Mouse (Mus musculus) ES-E14 (cell line): ENCODE measurements around the gene March1. TPM values are rescaled to one million over a fixed set of nuclear protein-coding genes. Genes with fewer than 3 reads are reported as not detected.
"Not testable (repeated sequence)": the region's sequence is repeated elsewhere in the genome, so short reads cannot be mapped to it uniquely, and the experiment has no call there.

Experiments
- DNase-seq: peaks from one replicate; pipeline ENCODE4 v3.0.0-alpha.2; 2013; ENCODE audit warnings: low read depth, low spot score
- H3K27ac ChIP-seq: 2 replicates; pipeline ENCODE4 v1.5.1; 2012; ENCODE audit warnings: low read depth, mild to moderate bottlenecking, low read length, moderate library complexity, mixed read lengths; ENCODE audit not compliant: poor library complexity, insufficient read depth, severe bottlenecking
- H3K36me3 ChIP-seq: 2 replicates; pipeline ENCODE4 v1.6.1; 2012; ENCODE audit warnings: mild to moderate bottlenecking, low read length, moderate library complexity, mixed read lengths; ENCODE audit not compliant: control insufficient read depth, poor library complexity, insufficient read depth, severe bottlenecking
- H3K4me1 ChIP-seq, 2 experiments: fragments of 150-350 bp in 1 of 2; sonication (generic) in 1 of 2; 2 replicates each; pipeline ENCODE4 v1.6.1; 2012; ENCODE audit warnings: low read length in 2 of 2, mild to moderate bottlenecking in 1 of 2, mixed read lengths in 1 of 2; ENCODE audit not compliant: control insufficient read depth in 2 of 2, insufficient read depth in 2 of 2, poor library complexity in 1 of 2
- H3K4me3 ChIP-seq, 2 experiments: fragments of 150-350 bp in 1 of 2; sonication (generic) in 1 of 2; 2 replicates each; pipeline ENCODE4 v1.5.1; 2012; ENCODE audit warnings: low read length in 2 of 2, low read depth in 1 of 2, mild to moderate bottlenecking in 1 of 2, mixed read lengths in 1 of 2; ENCODE audit not compliant: insufficient read depth in 1 of 2, poor library complexity in 1 of 2, severe bottlenecking in 1 of 2
- H3K9ac ChIP-seq: 2 replicates; pipeline ENCODE4 v1.6.1; 2012; ENCODE audit warnings: low read depth, mild to moderate bottlenecking, low read length, mixed read lengths; ENCODE audit not compliant: poor library complexity, insufficient read depth, severe bottlenecking
- H3K9me3 ChIP-seq: fragments of 150-350 bp; sonication (generic); 2 replicates; pipeline ENCODE4 v1.6.1; 2012; ENCODE audit warnings: low read depth, mild to moderate bottlenecking, low read length; ENCODE audit not compliant: control insufficient read depth, insufficient read depth
- CHD2 ChIP-seq: IDR thresholded peaks from 2 replicates; pipeline ENCODE4 v1.6.1; 2014; ENCODE audit warnings: mild to moderate bottlenecking, low read depth, low read length, inconsistent platforms
- HCFC1 ChIP-seq: IDR thresholded peaks from 2 replicates; pipeline ENCODE4 v1.6.1; 2012; ENCODE audit warnings: low read length, inconsistent platforms, borderline replicate concordance; ENCODE audit not compliant: insufficient read depth
- MAFK ChIP-seq: IDR thresholded peaks from 2 replicates; pipeline ENCODE4 v1.6.1; 2014; ENCODE audit warnings: mild to moderate bottlenecking, low read depth, low read length, inconsistent platforms; ENCODE audit not compliant: insufficient read depth
- ZC3H11A ChIP-seq: IDR thresholded peaks from 2 replicates; pipeline ENCODE4 v1.6.1; 2012; ENCODE audit warnings: low read depth, mild to moderate bottlenecking, inconsistent platforms, low read length, borderline replicate concordance
- ZNF384 ChIP-seq: IDR thresholded peaks from 2 replicates; pipeline ENCODE4 v1.6.1; 2012; ENCODE audit warnings: low read depth, low read length, inconsistent platforms
- in situ Hi-C, 2 experiments: fragments of 600-800 bp; cut with MboI; formaldehyde crosslinking; loops; one replicate each; pipeline ENCODE4 v1.15.1; 2025; ENCODE audit warnings: low sequenced_read_pairs in 2 of 2, inconsistent platforms in 1 of 2; ENCODE audit not compliant: unreplicated experiment in 2 of 2
- total RNA-seq: library from RNA; depleted of rRNA; stranded (reverse); fragments of 300-350 nt; gene quantifications from 2 replicates; pipeline ENCODE4 v1.2.3, GENCODE M21; 2012

March1 gene
- total RNA-seq, 1 experiment = 0.22 TPM

GRCm38 (mm10) chr8:66404711-66405414 is 787.2 kb downstream of the March1 start:
- Histone ChIP-seq H3K4me3 (no peak overlapping the region), H3K4me1 (no peaks in the 10 kb centered on the region), H3K27ac (no peak overlapping the region), H3K36me3 (no peaks in the 10 kb centered on the region), H3K9ac (no peak overlapping the region), H3K9me3 (no peaks in the 10 kb centered on the region)
- no peak for DNase-seq
- no peak for TF ChIP-seq ZNF384
- in situ Hi-C loops = no loop called here

- H3K36me3 ChIP-seq, in situ Hi-C loops, H3K27ac ChIP-seq, H3K4me1 ChIP-seq, H3K4me3 ChIP-seq, DNase-seq, H3K9me3 ChIP-seq, H3K9ac ChIP-seq: not testable (repeated sequence)
Measured at GRCm38 (mm10) chr8:66405796-66406195, 788.1 kb downstream of the March1 start.

- in situ Hi-C loops = no loop called here
- no peak for DNase-seq
Measured at GRCm38 (mm10) chr8:66406596-66407361, 789.1 kb downstream of the March1 start.

GRCm38 (mm10) chr8:66410080-66410615 is 792.4 kb downstream of the March1 start:
- TF ChIP-seq ZC3H11A (no peak), ZNF384 (no peak), CHD2 (no peak), HCFC1 (no peak), MAFK (no peak)
- DNase-seq = no peak
- no peaks in the 10 kb centered on the region for H3K36me3 ChIP-seq
- no peak overlapping the region for H3K9ac ChIP-seq
- H3K4me1 ChIP-seq = no peaks in the 10 kb centered on the region
- H3K27ac ChIP-seq = no peak overlapping the region
- in situ Hi-C loops = no loop called here
- no peaks in the 10 kb centered on the region for H3K9me3 ChIP-seq
- no peak overlapping the region for H3K4me3 ChIP-seq

More at GRCm38 (mm10) chr8:66406596-66407361, 789.1 kb downstream of the March1 start:
- H3K4me3 ChIP-seq = no peak overlapping the region
- no peak for TF ChIP-seq ZNF384
- TF ChIP-seq MAFK = no peak
- no peak for TF ChIP-seq HCFC1
- TF ChIP-seq ZC3H11A = no peak
- TF ChIP-seq CHD2 = no peak
- no peak overlapping the region for H3K9ac ChIP-seq
- no peaks in the 10 kb centered on the region for H3K4me1 ChIP-seq
- H3K36me3 ChIP-seq = no peaks in the 10 kb centered on the region
- H3K9me3 ChIP-seq = no peaks in the 10 kb centered on the region
- H3K27ac ChIP-seq = no peak overlapping the region

GRCm38 (mm10) chr8:66413101-66413500 is 795.4 kb downstream of the March1 start:
- Histone ChIP-seq H3K9me3 (no peaks in the 10 kb centered on the region), H3K27ac (no peak overlapping the region), H3K36me3 (no peaks in the 10 kb centered on the region), H3K4me1 (no peaks in the 10 kb centered on the region), H3K9ac (no peak overlapping the region), H3K4me3 (no peak overlapping the region)
- no peak for TF ChIP-seq CHD2
- no peak for TF ChIP-seq ZC3H11A
- TF ChIP-seq HCFC1 = no peak
- no peak for TF ChIP-seq MAFK
- TF ChIP-seq ZNF384 = no peak
- DNase-seq = no peak
- in situ Hi-C loops = no loop called here
